Mouse (Mus musculus) adrenal gland, adult 18-20 months (tissue): ENCODE results near the gene Echs1. TPM values are rescaled to one million over a fixed set of nuclear protein-coding genes. Genes with fewer than 3 reads are reported as not detected.
A peak's percentile ranks its signal among the peaks of the same experiment; 100 is the strongest.
"Not testable (repeated sequence)": the region's sequence is repeated elsewhere in the genome, so short reads cannot be mapped to it uniquely, and the experiment has no call there.

Experiments
- DNase-seq, 2 experiments: peaks; one replicate each; pipeline ENCODE4 v3.0.0; 2021 to 2022; ENCODE audit warnings: low spot score in 2 of 2
- long read RNA-seq, 2 experiments: library from polyadenylated mRNA; stranded (forward); transcript quantifications; one replicate each; pipeline ENCODE4 v2.0.0; 2021
- total RNA-seq, 2 experiments: library from RNA; stranded (reverse); gene quantifications; 1 replicate in 1 of 2; 2 replicates in 1 of 2; pipeline ENCODE4 v1.2.3; 2021

The Echs1 gene
- 100 to 1,000 TPM; 472 to 511 TPM for total RNA-seq
- long read RNA-seq, experiment 1, transcript Echs1-201 (8 exons, 1,557 nt), result major isoform, 387 of 403 reads
- long read RNA-seq, experiment 1, partial matches to known transcripts, result 5 of 403 reads
- long read RNA-seq, experiment 1, other reads (novel, unspliced or antisense), result 11 of 403 reads
- long read RNA-seq, experiment 2, transcript Echs1-201 (8 exons, 1,557 nt), result major isoform, 1,033 of 1,073 reads
- long read RNA-seq, experiment 2, partial matches to known transcripts, result 8 of 1,073 reads
- long read RNA-seq, experiment 2, other reads (novel, unspliced or antisense), result 32 of 1,073 reads

DNA sequence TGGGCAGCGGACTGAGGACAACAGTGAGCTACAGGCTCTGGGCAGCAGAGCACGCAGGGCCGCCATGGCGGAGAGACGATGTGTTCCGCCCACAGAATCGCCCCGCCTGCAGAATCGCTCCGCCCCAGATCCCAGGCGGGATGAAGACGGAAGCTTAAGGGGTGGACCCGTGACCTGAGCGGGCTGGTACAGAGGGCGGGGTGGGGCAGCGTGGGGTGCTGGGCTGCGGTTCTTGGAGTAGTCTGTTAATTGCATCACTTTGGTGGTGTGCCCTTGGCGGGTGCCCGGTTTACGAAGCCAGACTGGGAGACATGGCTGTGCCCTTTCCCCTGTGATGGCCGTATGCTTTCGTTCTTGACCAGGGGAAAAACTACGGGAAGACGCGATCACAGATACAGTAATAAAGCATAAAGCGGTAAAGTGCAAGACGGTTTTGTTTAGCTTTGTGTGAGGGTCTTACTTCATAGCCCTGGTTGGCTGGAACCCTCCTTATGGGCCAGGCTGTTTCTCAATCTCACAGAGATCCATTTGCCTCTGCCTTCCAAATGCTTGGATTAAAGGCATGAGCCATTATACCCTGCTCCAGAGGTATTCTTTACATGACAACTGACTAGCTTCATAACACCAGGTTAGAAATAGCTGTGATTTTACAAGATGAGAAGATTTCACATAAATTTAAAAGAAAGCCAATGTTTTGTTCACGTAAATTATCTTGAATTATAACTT lies at the start of gene Echs1:
Gene Echs1 (minus strand): TSS at position 148 of the 726 bp plus-strand sequence.
- peak; percentile 86 for DNase-seq

GRCm38 (mm10) chr7:140164664-140165063 lies 48.4 kb upstream of the Echs1 start, which contains the start of gene Olfr522:
Olfr522 (minus strand) TSS chr7:140164764.
- DNase-seq, result no peak

DNA sequence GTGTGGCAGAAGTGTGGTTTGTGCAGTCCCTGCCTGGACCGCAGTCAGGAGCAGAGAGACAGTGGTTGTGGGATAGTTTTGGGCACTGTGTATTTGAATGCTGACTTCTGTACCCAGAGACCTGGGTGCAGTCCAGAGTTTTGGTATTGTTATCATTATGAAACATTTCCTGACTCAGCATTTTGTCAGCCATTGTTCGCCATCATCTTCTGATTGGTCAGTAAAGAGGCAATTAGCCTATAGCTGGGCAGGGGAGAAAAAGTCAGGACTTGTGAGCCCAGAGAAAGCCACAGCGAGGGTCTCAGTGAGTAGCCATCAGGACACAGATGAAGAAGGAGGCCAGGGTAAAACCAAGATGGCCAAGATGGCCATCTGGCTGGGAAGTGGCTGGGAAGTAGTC lies 44.1 kb upstream of the Echs1 start:
- DNase-seq, result no peak

DNA sequence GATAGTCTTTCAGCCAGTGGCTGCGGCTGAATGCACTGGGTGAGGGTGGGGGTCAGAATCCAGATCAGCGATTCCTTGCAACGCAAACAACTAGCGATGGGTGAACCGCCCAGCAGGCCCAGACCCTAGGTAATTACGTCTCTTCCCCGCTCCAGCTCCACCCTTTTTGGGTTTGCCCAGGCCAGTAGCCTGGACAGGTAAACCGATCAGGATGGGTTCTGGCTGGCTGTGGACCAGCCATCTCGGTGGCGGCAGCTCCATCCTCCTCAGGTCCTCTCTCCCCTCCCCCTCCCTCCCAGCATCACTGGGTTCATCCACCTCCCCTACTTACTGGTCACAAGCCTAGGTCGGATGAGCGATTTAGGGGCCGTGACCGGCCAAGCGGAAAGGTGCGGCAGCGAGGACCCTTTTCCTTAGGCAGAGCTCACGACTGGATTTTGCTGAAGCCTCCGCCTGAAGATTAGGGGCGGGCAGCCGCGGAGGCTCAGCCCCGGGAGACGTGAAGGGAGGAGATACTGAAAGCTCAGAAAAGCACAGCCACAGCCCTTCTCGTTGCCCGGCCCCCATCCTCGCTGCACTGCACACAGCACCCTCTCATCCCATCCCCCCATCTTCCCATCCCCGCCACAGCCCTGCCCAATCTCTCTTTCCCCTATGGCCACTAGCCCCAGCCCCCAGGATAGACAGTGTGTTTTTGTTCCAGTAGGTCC lies 38.1 kb upstream of the Echs1 start, which contains the start of gene Sprn:
Gene Sprn (minus strand): TSS at position 660 of the 710 bp plus-strand sequence.
- DNase-seq, result no peak

DNA sequence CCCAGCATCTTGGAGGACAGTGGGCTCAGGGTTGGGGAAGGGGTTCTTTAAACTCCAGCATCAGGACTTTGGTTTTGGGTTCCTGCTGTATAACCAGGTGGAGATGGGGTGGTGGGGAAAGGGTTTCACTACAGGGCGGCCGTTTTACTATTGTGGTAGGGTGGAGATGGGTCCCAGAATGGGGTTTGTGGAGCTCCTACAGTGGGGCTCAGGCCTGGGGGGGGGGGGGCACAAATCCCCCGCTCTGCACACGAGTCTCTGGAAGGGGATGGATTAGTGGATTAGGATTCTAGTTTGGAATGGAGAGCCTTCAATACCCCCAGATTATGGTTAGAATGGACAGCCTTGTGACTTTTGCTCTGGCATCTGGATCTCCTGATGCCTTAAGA lies 37.5 kb upstream of the Echs1 start:
- DNase-seq, result no peak

DNA sequence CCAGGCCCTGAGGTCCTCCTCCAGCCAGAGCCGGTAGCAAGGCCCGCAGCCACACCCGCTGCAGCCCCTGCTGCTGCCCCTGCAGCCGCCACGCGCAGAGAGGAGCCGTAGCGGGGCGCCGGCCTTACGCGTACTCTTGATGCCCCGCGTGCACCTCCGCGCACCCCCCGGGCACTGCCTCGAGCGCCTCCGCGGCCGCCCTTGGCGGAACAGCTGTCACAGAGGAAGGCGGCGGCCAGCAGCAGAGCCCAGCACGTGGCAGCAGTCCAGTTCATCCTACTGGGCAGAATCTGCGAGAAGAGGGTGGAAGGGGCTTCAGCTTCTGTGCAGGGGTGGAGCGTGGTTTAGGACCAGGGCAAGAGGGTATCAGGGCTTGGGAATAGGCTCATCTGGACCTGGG lies 37.1 kb upstream of the Echs1 start:
- peak in 1 of 2 experiments; percentile 9 for DNase-seq

DNA sequence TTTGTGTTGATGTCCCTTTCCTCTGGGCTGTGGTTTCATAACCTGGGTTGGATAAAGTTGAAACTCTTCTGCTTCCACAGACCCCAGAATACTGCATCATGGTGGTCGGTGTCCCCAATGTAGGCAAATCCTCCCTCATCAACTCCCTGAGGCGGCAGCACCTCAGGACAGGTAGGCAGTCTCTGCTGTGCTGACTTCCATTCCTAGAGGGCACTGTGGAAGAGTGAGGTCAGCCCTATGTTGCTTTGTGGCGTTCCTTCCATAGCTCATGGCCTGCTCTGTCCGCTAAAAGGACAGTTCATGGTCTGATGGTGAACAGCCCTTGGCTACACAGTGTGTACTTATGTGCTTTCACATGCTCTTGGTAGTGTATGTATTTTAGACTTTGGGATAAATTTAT lies 28.3 kb upstream of the Echs1 start:
- DNase-seq, result no peak

DNA sequence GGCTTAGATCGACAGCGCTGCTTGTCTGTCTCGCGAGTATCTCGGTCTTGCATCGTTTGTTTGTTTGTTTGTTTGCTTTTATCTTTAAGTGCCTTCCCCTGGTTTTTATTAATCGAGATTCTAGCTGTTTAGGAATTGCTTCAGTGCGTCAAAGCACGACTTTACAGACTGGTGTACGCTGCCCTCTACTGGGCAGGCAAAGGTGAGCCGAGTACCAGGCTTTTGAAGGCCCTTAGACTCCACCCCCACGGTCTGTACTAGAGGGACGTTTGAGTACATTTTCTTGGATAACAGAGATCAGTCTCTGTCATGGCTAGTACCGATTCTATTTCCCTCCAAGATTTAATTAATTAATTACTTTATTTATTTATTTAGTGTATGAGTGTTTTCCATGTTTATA lies 25.1 kb upstream of the Echs1 start:
- DNase-seq, result peak; percentile 57 to 64

GRCm38 (mm10) chr7:140138021-140138310 lies 21.7 kb upstream of the Echs1 start:
- no peak for DNase-seq

DNA sequence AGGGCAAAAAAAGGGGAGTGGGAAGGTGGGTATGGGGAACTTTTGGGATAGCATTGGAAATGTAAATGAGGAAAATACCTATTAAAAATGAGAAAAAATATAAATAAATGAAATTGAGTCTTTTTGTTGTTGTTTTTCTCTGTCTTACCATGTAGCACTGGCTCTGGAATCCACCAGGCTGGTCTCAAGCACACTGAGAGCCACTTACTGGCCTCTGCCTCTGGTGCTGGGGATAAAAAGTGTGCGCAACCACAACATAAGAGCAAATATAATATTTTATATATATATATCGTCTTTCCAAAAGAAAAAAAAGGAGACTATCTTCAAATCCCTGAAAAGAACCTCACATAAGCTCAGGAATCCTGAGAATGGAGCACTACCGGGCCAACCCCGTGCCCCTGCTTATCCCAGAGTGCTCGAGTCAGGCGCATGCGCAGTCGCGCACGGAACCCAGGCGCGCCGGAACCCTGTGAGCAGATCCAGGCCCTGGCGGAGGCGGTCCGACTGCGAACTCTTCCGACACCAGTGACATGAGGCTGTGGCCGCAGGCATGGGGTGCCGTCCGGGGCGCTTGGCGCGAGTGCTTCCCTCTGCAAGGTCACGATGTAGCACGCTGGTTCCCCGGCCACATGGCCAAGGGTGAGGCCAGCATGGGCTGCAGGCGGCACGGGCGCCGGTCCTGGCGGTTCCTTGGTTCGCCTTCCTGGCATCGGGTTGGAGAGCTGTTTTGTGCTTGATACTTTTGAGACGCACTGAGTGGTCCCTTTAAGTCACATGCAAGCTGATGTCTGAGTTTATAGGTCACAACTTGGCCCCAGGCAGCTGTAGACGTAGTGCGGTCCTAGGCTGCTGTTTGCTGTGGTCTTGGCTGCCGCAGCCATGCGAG lies 21.1 kb upstream of the Echs1 start, which contains the start of gene Mtg1:
Gene Mtg1 (plus strand): TSS at position 430 of the 886 bp plus-strand sequence.
- DNase-seq, result peak; percentile 99

- DNase-seq, result no peak
Observed at GRCm38 (mm10) chr7:140135106-140135770, 19.0 kb upstream of the Echs1 start.

DNA sequence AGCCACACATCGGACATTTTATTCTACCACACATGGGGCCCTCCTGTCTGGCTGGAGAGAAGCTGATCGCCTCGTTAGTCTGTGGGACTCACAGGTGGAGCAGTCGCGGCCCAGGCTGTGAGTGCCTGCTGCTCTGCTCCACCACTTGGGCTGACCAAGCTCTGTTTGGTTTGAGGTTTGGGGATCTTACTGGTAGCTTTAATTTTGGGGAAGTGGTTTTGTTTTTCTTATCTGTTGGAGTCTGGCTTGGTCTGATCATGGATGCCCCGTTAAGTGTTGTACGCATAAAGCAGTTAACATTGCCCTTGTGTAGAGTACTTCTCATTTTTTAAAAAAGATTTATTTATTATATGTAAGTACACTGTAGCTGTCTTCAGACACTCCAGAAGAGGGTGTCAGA lies 17.8 kb upstream of the Echs1 start:
- DNase-seq, result not testable (repeated sequence)

DNA sequence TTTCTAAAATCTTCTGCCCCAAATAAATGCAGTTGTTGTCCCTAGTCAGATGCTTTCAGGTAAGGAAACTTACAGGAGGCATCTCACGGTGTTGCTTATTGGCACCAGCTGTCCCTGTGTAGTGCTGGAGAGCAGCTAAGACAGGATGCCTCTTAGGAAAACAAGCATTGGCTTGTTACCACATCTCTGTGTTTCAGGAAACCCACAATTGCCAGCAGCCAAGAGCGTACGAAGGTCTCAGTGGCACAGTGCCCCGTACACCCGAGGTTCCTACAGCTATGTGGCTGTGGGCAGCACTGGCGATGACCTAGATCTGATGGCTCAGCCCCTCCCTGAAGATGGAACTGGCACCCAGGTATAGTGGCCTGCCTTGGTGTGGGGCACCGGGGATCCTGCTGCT lies 15.9 kb upstream of the Echs1 start:
- not testable (repeated sequence) for DNase-seq

GRCm38 (mm10) chr7:140127911-140128310 lies 11.6 kb upstream of the Echs1 start:
- no peak for DNase-seq

- no peak for DNase-seq
Observed at GRCm38 (mm10) chr7:140126934-140127333, 10.7 kb upstream of the Echs1 start.

DNA sequence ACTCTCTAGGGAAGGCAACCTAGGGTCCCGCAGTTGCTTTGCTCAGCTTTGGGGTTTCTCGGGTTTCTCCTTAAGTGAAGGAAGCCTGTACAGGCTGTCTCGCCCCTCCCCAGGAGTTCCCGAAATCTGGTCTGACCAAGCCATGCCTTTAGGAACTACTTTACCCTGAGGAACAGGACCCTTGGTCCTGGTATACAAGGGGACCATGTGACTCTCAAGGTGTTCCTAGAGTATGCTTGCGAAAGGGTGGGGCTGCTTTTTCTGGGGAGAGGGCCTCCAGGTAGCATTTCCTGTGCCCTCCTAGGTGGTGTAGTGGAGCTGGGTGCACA lies 9.7 kb upstream of the Echs1 start:
- DNase-seq, result no peak

- peak; percentile 91 to 92 for DNase-seq
Observed at GRCm38 (mm10) chr7:140125278-140126021, 9.2 kb upstream of the Echs1 start.

GRCm38 (mm10) chr7:140124382-140124781 lies 8.1 kb upstream of the Echs1 start:
- DNase-seq, result no peak

GRCm38 (mm10) chr7:140122765-140123164 lies 6.5 kb upstream of the Echs1 start:
- DNase-seq, result no peak
